Mouse (Mus musculus): Measurements from ENCODE around the gene Rfx3. TPM values are rescaled to one million over a fixed set of nuclear protein-coding genes. Genes with fewer than 3 reads are reported as not detected.

The Rfx3 gene
- total RNA-seq, 2 experiments from 2014 or later, result 2.5 to 3.2 TPM

- DNase-seq, result no peak
Observed at GRCm38 (mm10) chr19:27905172-27905571, 105.8 kb downstream of the Rfx3 start.

- DNase-seq, result no peak
Observed at GRCm38 (mm10) chr19:27904655-27905054, 106.3 kb downstream of the Rfx3 start.

- no peak for DNase-seq
Observed at GRCm38 (mm10) chr19:27904209-27904608, 106.8 kb downstream of the Rfx3 start.

GRCm38 (mm10) chr19:27902601-27903000 lies 108.4 kb downstream of the Rfx3 start:
- DNase-seq, result no peak

GRCm38 (mm10) chr19:27901693-27902092 lies 109.3 kb downstream of the Rfx3 start:
- no peak for DNase-seq

- no peak for DNase-seq
Observed at GRCm38 (mm10) chr19:27884520-27884919, 126.4 kb downstream of the Rfx3 start.

- no peak for DNase-seq
Observed at GRCm38 (mm10) chr19:27877429-27877828, 133.5 kb downstream of the Rfx3 start.

- no peak for DNase-seq
Observed at GRCm38 (mm10) chr19:27870794-27871193, 140.2 kb downstream of the Rfx3 start.

GRCm38 (mm10) chr19:27859641-27860040 lies 151.3 kb downstream of the Rfx3 start:
- no peak for DNase-seq

GRCm38 (mm10) chr19:27848946-27849345 lies 162.0 kb downstream of the Rfx3 start:
- no peak for DNase-seq

GRCm38 (mm10) chr19:27847055-27847454 lies 163.9 kb downstream of the Rfx3 start:
- DNase-seq, result no peak

GRCm38 (mm10) chr19:27838635-27839034 lies 172.3 kb downstream of the Rfx3 start:
- DNase-seq, result no peak

GRCm38 (mm10) chr19:27838041-27838440 lies 172.9 kb downstream of the Rfx3 start:
- no peak for DNase-seq

GRCm38 (mm10) chr19:27832448-27832847 lies 178.5 kb downstream of the Rfx3 start:
- no peak for DNase-seq

GRCm38 (mm10) chr19:27828316-27828715 lies 182.7 kb downstream of the Rfx3 start:
- no peak for DNase-seq

GRCm38 (mm10) chr19:27817661-27818060 lies 193.3 kb downstream of the Rfx3 start:
- DNase-seq, result no peak

- no peak for DNase-seq
Observed at GRCm38 (mm10) chr19:27780030-27780429, 230.9 kb downstream of the Rfx3 start.

- no peak for DNase-seq
Observed at GRCm38 (mm10) chr19:27770716-27771265, 240.2 kb downstream of the Rfx3 start.

- no peak for DNase-seq
Observed at GRCm38 (mm10) chr19:27768444-27768843, 242.5 kb downstream of the Rfx3 start.

- no peak for DNase-seq
Observed at GRCm38 (mm10) chr19:27760309-27760708, 250.7 kb downstream of the Rfx3 start.

GRCm38 (mm10) chr19:27759347-27759746 lies 251.6 kb downstream of the Rfx3 start:
- DNase-seq, result no peak

GRCm38 (mm10) chr19:27747301-27747700 lies 263.7 kb downstream of the Rfx3 start:
- DNase-seq, result no peak

- DNase-seq, result no peak
Observed at GRCm38 (mm10) chr19:27738908-27739307, 272.1 kb downstream of the Rfx3 start.

- no peak for DNase-seq
Observed at GRCm38 (mm10) chr19:27736571-27736970, 274.4 kb downstream of the Rfx3 start.

- DNase-seq, result no peak
Observed at GRCm38 (mm10) chr19:27718931-27719330, 292.0 kb downstream of the Rfx3 start.

All from gastrocnemius, postnatal 25 days (tissue).